Mouse (Mus musculus) lung, postnatal 0 days (tissue): ENCODE data around the gene Atp5d. TPM values are rescaled to one million over a fixed set of nuclear protein-coding genes. Genes with fewer than 3 reads are reported as not detected.

Experiments used
- ATAC-seq: fragments of 200-750 bp; cut with Nextera tagmentation; 2 replicates; pipeline ENCODE4 v1.8.0; 2017; ENCODE audit warnings: moderate library complexity
- DNase-seq: peaks from one replicate; pipeline ENCODE4 v3.0.0-alpha.2; 2016; ENCODE audit warnings: low spot score
- H3K27ac ChIP-seq: fragments of 300-500 bp; sonication (generic); 2 replicates; pipeline ENCODE4 v1.5.1; 2014; ENCODE audit warnings: antibody characterized with exemption, mild to moderate bottlenecking, low read length, mixed read lengths
- H3K27me3 ChIP-seq: fragments of 300-500 bp; sonication (generic); replicated peaks from 2 replicates; pipeline ENCODE4 v1.6.1; 2014; ENCODE audit warnings: low read length, mixed read lengths; ENCODE audit not compliant: insufficient read depth
- H3K36me3 ChIP-seq: fragments of 300-500 bp; sonication (generic); 2 replicates; pipeline ENCODE4 v1.6.1; 2014; ENCODE audit warnings: low read length, mixed read lengths; ENCODE audit not compliant: insufficient read depth
- H3K4me1 ChIP-seq: fragments of 300-500 bp; sonication (generic); 2 replicates; pipeline ENCODE4 v1.6.1; 2014; ENCODE audit warnings: antibody characterized with exemption, low read depth, low read length, mixed read lengths; ENCODE audit not compliant: insufficient read depth
- H3K4me2 ChIP-seq: fragments of 300-500 bp; sonication (generic); replicated peaks from 2 replicates; pipeline ENCODE4 v1.6.1; 2014; ENCODE audit warnings: low read depth, mild to moderate bottlenecking, low read length, moderate library complexity, mixed read lengths
- H3K4me3 ChIP-seq: fragments of 300-500 bp; sonication (generic); 2 replicates; pipeline ENCODE4 v1.5.1; 2014; ENCODE audit warnings: low read depth, low read length
- H3K9ac ChIP-seq: fragments of 300-500 bp; sonication (generic); replicated peaks from 2 replicates; pipeline ENCODE4 v1.6.1; 2014; ENCODE audit warnings: low read depth, mild to moderate bottlenecking
- H3K9me3 ChIP-seq: fragments of 300-500 bp; sonication (generic); 2 replicates; pipeline ENCODE4 v1.6.1; 2016; ENCODE audit warnings: low read length, mixed read lengths
- CTCF ChIP-seq: IDR thresholded peaks from 2 replicates; pipeline ENCODE4 v1.5.1; 2016; ENCODE audit warnings: antibody characterized with exemption, mild to moderate bottlenecking
- EP300 ChIP-seq: IDR thresholded peaks from 2 replicates; pipeline ENCODE4 v1.6.1; 2016; ENCODE audit warnings: antibody characterized with exemption, mild to moderate bottlenecking, control low read depth
- WGBS: fragments of 180-500 bp; shearing (Covaris S2); extraction: QIAGEN DNeasy Blood & Tissue Kit; methylation state at CpG from one replicate; pipeline ENCODE4 v1.1.7; 2014; 5-methylcytosine and 5-hydroxymethylcytosine counted together
- polyA plus RNA-seq: library from polyadenylated mRNA; unstranded; fragments of >200 nt; fragmentation: Nextera tagmentation; extraction: Ambion mirVana; gene quantifications from 2 replicates; pipeline ENCODE4 v1.2.1, GENCODE M21; 2015

The Atp5d gene
- 463 and 491 TPM in 2 replicates for polyA plus RNA-seq

DNA sequence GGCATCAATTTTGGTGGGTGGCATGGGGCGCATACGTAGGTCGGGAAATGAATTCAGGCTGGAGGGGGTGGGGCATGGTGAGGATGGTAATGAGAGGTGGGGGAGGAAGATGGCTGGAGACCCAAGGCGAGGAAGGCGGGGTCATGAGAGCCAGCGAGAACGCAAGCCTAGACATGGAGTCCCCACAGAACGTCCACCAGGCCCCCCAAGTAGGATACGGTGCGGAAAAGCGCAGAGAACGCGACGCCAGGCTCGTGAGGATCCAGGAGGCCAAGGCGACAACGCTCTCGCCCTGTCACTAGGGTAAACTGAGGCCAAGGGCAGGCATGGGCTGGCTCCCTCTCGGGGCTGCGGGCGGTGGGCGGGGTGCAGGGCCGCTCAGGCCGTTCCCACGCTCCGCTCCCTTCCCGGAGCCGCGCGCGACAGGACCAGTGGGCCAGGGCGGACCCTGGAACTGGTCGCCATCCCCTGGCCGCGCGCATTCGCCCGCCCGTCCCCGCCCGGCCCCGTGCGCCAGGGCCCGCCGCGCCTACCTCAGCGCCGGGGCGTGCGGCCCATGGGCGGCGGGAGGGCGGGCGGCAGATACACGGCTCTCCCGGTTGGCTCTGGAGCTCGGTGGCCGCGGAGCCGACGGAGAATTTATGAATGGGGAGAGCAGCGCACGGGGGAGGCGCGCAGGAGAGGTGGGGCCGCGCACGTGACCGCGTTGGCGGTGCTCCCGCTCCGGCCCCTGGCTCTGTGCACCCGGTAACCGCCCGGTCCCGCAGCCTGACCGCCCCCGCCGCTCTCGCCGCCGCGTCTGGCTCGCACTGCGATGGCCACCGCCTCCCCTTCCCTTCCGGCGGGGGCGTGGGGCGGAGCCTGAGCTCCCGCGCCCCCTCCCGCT lies at the start of gene Atp5d:
Atp5d (plus strand) TSS at position 80 of the 886 bp plus-strand sequence.
- H3K4me1 ChIP-seq: peaks cover 14% of the 10 kb centered on the region; the same call in 1 of the 2 replicates
- 3% methylated on average over 53 of the region's 94 CpGs for WGBS
- peak within 1 kb of the TSS; percentile 98 for H3K4me2 ChIP-seq
- H3K4me3 ChIP-seq: peak within 1 kb of the TSS; percentile 53
- peaks cover 15% of the 10 kb centered on the region for H3K27me3 ChIP-seq
- 0 out of 2 replicates have a peak, but pooled peaks have one; percentile 1 for ATAC-seq
- peak within 1 kb of the TSS; percentile 68 for H3K27ac ChIP-seq
- H3K36me3 ChIP-seq: no peaks in the 10 kb centered on the region
- no peak for TF ChIP-seq EP300
- TF ChIP-seq CTCF: no peak
- H3K9me3 ChIP-seq: no peaks in the 10 kb centered on the region
- H3K9ac ChIP-seq: peak within 1 kb of the TSS; percentile 34
- peak; percentile 64 for DNase-seq

DNA sequence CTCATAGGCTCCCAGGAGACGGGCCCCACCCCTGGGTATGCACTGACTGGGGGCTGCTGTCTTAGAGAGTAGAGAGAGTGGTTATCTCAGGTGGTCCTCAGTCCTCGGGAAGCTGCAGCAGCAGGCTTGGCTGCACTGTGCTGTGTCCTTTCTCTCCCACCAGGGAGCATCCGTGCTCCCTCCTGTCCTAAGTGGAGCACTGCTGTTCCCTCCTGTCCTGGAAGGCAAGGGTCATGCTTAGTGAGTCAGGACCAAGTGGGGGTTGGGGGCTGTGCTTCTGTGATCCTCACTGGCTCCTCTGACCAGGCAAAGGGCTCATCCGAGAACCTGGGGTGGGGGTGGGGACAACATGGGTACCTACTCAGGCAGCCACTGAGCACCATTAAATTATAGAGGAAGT lies 49.3 kb upstream of the Atp5d start:
- no peak overlapping the region for H3K4me2 ChIP-seq
- DNase-seq (peak; percentile 44), ATAC-seq (no peak)
- WGBS: 57% methylated on average over 4 of the region's 4 CpGs
- H3K4me1 ChIP-seq: peaks cover 17% of the 10 kb centered on the region
- H3K9me3 ChIP-seq: no peaks in the 10 kb centered on the region
- H3K4me3 ChIP-seq: no peak overlapping the region
- H3K27ac ChIP-seq: no peak overlapping the region
- H3K27me3 ChIP-seq: no peaks in the 10 kb centered on the region
- H3K9ac ChIP-seq: no peak overlapping the region
- no peaks in the 10 kb centered on the region for H3K36me3 ChIP-seq
- TF ChIP-seq EP300 (no peak), CTCF (peak; percentile 59)

DNA sequence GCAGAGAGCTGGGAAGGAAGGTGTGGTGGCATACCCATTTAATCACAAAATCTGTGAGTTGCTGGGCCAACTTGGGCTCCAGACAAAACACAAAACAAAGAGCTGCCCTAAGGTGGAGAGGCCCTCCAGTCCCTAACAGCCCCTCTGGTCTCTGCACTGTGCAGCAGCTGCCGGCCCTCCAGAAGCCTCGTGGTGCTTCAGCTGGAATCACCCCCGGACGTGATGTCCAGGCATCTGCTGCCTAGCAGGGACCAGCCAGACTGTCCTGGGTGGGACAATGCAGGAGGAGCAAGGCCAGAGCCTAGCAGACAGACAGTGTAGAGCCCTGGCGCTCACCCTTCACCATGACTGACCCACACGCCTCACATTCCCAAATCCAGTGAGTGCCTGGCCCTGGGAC lies 46.9 kb upstream of the Atp5d start:
- ATAC-seq (peak; percentile 64), DNase-seq (peak; percentile 25)
- TF ChIP-seq CTCF (no peak), EP300 (peak; percentile 34; the same call in 1 of the 2 replicates)
- Histone ChIP-seq H3K4me3 (no peak overlapping the region), H3K4me1 (peaks cover 10% of the 10 kb centered on the region), H3K4me2 (no peak overlapping the region), H3K27ac (peak overlapping the region; percentile 60), H3K9me3 (no peaks in the 10 kb centered on the region), H3K9ac (no peak overlapping the region), H3K36me3 (no peaks in the 10 kb centered on the region), H3K27me3 (no peaks in the 10 kb centered on the region)
- 64% methylated on average over 6 of the region's 6 CpGs for WGBS

DNA sequence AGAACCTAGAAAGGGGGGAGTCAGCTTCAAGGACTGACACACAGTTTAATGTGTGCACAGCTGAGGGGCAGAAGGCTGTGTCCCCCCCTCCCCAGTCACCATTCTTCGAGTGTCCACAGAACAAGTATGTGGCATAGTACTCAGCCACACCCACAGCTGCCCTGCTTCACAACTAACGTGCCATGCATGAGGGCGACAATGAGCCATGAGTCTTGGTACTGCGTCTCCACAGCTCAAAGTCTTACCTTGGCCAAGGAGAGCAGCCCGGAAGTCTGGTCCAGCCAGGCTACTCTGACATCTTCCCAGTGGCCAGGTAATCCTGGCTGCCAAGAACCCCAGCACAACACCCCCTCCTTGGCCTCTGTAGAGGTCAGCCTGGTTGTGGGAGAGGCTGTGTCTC lies 45.7 kb upstream of the Atp5d start:
- Histone ChIP-seq H3K9ac (no peak overlapping the region), H3K4me1 (peaks cover 19% of the 10 kb centered on the region), H3K4me2 (no peak overlapping the region), H3K4me3 (no peak overlapping the region), H3K36me3 (no peaks in the 10 kb centered on the region), H3K9me3 (no peaks in the 10 kb centered on the region), H3K27ac (peak overlapping the region; percentile 60; the same call in 1 of the 2 replicates), H3K27me3 (no peaks in the 10 kb centered on the region)
- DNase-seq (peak; percentile 58), ATAC-seq (peak; percentile 50)
- no peak for TF ChIP-seq EP300
- TF ChIP-seq CTCF: peak; percentile 34; the same call in 1 of the 2 replicates
- WGBS: 62% methylated on average over 5 of the region's 5 CpGs

DNA sequence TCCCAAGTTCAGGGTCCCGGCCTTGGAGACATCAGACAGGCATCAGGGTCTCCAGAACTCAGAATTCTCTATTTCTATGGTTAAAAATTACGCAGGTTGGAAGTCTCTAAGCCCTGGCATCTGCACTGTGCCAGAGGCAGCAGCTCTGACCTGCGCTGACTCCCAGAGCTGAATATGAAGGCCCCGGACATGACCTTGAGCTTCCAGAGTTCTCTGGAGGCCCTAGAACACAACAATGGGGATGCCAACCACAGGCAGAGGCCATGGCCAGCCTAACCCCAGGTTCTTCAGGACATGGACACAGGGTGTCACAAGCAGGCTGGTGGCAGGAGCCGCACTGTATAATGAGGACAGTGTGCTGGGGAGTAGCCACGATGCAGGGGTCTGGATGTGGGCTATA lies 44.3 kb upstream of the Atp5d start:
- no peak for TF ChIP-seq EP300
- no peak for TF ChIP-seq CTCF
- H3K4me2 ChIP-seq: no peak overlapping the region
- ATAC-seq (no peak), DNase-seq (no peak)
- no peaks in the 10 kb centered on the region for H3K27me3 ChIP-seq
- H3K36me3 ChIP-seq: no peaks in the 10 kb centered on the region
- H3K27ac ChIP-seq: no peak overlapping the region
- WGBS: 91% methylated on average over 6 of the region's 6 CpGs
- no peak overlapping the region for H3K9ac ChIP-seq
- peaks cover 22% of the 10 kb centered on the region for H3K4me1 ChIP-seq
- H3K9me3 ChIP-seq: no peaks in the 10 kb centered on the region
- no peak overlapping the region for H3K4me3 ChIP-seq

DNA sequence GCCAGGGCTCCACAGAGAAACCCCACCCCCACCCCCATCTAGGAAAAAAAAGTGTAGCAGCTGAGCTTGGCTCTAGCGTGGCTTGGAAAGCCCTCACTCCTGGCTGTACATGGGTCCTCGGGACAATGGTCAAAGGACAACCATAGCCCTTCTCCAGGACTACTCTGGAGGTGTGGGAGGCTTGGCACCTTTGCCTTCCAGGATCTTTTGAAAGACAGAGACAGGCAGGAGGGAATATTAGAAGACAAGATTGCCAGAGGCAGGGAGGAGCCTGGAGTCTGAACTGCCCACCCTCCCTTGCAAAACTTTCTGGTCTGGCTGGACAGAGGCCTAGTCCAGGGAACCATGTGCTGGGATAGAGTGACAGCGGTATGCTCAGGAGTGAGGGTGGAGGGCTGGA lies 43.7 kb upstream of the Atp5d start:
- no peak for ATAC-seq
- 63% methylated on average over 3 of the region's 3 CpGs for WGBS
- H3K4me1 ChIP-seq: peaks cover 24% of the 10 kb centered on the region

More for the DNA sequence above, 43.7 kb upstream of the Atp5d start:
- H3K9me3 ChIP-seq: no peaks in the 10 kb centered on the region
- H3K4me3 ChIP-seq: no peak overlapping the region
- no peaks in the 10 kb centered on the region for H3K27me3 ChIP-seq
- no peak overlapping the region for H3K4me2 ChIP-seq
- no peak for DNase-seq
- TF ChIP-seq EP300 (no peak), CTCF (no peak)
- H3K36me3 ChIP-seq: no peaks in the 10 kb centered on the region
- 0 out of 2 replicates have a peak overlapping the region, but pooled peaks have one; percentile 15 for H3K27ac ChIP-seq
- no peak overlapping the region for H3K9ac ChIP-seq
